Mouse (Mus musculus): ENCODE results near the gene Slc12a9.

DNA sequence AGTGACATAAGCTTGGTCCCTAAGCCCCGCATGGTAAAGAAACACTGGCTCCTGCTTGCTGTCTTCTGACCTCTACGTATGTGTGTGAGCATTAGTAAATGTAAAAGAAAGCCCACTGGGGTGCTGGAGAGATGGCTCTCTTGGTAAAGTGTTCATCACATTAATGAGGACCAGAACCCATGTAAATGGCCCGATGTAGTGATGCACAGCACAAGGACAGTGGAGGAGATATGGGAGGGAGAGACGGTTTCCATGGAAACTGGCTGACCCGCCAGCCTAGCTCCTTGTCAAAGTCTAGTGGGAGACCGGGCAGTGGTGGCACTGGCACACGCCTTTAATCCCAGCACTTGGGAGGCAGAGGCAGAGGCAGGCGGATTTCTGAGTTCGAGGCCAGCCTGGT, 43.3 kb upstream of the Slc12a9 start:
- TF ChIP-seq CTCF (IDR thresholded peaks at IDR 0.05; ENCODE audit: extremely low read depth, insufficient read depth, insufficient read length, insufficient replicate concordance) (no peak), POLR2A (IDR thresholded peaks at IDR 0.05; ENCODE audit: low read depth, low read length) (no peak)

Measured in spleen, adult 2 months (tissue).